Mouse (Mus musculus): Measurements from ENCODE around the gene Cask. TPM values are rescaled to one million over a fixed set of nuclear protein-coding genes. Genes with fewer than 3 reads are reported as not detected.
A peak's percentile ranks its signal among the peaks of the same experiment; 100 is the strongest.

Cask gene
- total and polyA plus RNA-seq, 3 experiments: 1.8 to 16.2 (median 15.7) TPM

GRCm38 (mm10) chrX:13638894-13639293, 212.3 kb downstream of the Cask start:
- WGBS: 33% methylated on average over 2 of the region's 2 CpGs
- Histone ChIP-seq H3K36me3 (ENCODE audit: control insufficient read depth, insufficient read depth, low read length) (no peaks in the 10 kb centered on the region), H3K4me3 (no peak overlapping the region), H3K79me2 (replicated peaks; ENCODE audit: control insufficient read depth, insufficient read depth, low read length) (no peaks in the 10 kb centered on the region), H3K27me3 (ENCODE audit: control insufficient read depth, insufficient read depth, low read length) (no peaks in the 10 kb centered on the region), H3K4me1 (ENCODE audit: control insufficient read depth, insufficient read depth, low read length) (peaks cover 1% of the 10 kb centered on the region), H3K27ac (no peak overlapping the region), H3K9ac (ENCODE audit: low read depth, low read length) (no peak overlapping the region)
- TF ChIP-seq POLR2A (IDR thresholded peaks at IDR 0.05; ENCODE audit: insufficient read depth, low read depth, low read length): no peak
- no peak for TF ChIP-seq EP300 (IDR thresholded peaks at IDR 0.05; ENCODE audit: insufficient read depth, low read depth, low read length)
- no peak for TF ChIP-seq CTCF (IDR thresholded peaks at IDR 0.05)
- intact Hi-C loops (cut with DNase I): no loop called here
- DNase-seq: no peak

GRCm38 (mm10) chrX:13636398-13636797, 214.8 kb downstream of the Cask start:
- H3K27me3 ChIP-seq (ENCODE audit: control insufficient read depth, insufficient read depth, low read length): no peaks in the 10 kb centered on the region
- H3K4me3 ChIP-seq: no peak overlapping the region
- no peaks in the 10 kb centered on the region for H3K79me2 ChIP-seq (replicated peaks; ENCODE audit: control insufficient read depth, insufficient read depth, low read length)
- TF ChIP-seq POLR2A (IDR thresholded peaks at IDR 0.05; ENCODE audit: insufficient read depth, low read depth, low read length) (no peak), CTCF (IDR thresholded peaks at IDR 0.05) (no peak), EP300 (IDR thresholded peaks at IDR 0.05; ENCODE audit: insufficient read depth, low read depth, low read length) (no peak)
- intact Hi-C loops (cut with DNase I): no loop called here
- no peak overlapping the region for H3K27ac ChIP-seq
- H3K9ac ChIP-seq (ENCODE audit: low read depth, low read length): no peak overlapping the region
- H3K4me1 ChIP-seq (ENCODE audit: control insufficient read depth, insufficient read depth, low read length): peaks cover 1% of the 10 kb centered on the region
- no peaks in the 10 kb centered on the region for H3K36me3 ChIP-seq (ENCODE audit: control insufficient read depth, insufficient read depth, low read length)
- 81% methylated on average over 1 of the region's 1 CpGs for WGBS
- no peak for DNase-seq

- Histone ChIP-seq H3K9ac (ENCODE audit: low read depth, low read length) (no peak within 1 kb of the TSS), H3K4me3 (no peak within 1 kb of the TSS), H3K27me3 (ENCODE audit: control insufficient read depth, insufficient read depth, low read length) (no peaks in the 10 kb centered on the region), H3K79me2 (replicated peaks; ENCODE audit: control insufficient read depth, insufficient read depth, low read length) (no peaks in the 10 kb centered on the region), H3K4me1 (ENCODE audit: control insufficient read depth, insufficient read depth, low read length) (no peaks in the 10 kb centered on the region; the same call in 1 of the 2 replicates), H3K27ac (peak within 1 kb of the TSS; percentile 20; the same call in 1 of the 2 replicates), H3K36me3 (ENCODE audit: control insufficient read depth, insufficient read depth, low read length) (no peaks in the 10 kb centered on the region)
- WGBS: 60% methylated on average over 5 of the region's 5 CpGs
- no peak for DNase-seq
- TF ChIP-seq POLR2A (IDR thresholded peaks at IDR 0.05; ENCODE audit: insufficient read depth, low read depth, low read length): no peak
- TF ChIP-seq EP300 (IDR thresholded peaks at IDR 0.05; ENCODE audit: insufficient read depth, low read depth, low read length): no peak
- TF ChIP-seq CTCF (IDR thresholded peaks at IDR 0.05): no peak
- intact Hi-C loops (cut with DNase I): no loop called here
These were observed 219.4 kb downstream of the Cask start, which contains the start of gene Gpr34 for GRCm38 (mm10) chrX:13631599-13632283. TSS of gene Gpr34 (plus strand) at chrX:13632089.

GRCm38 (mm10) chrX:13622654-13623053, 228.5 kb downstream of the Cask start:
- H3K4me3 ChIP-seq: no peak overlapping the region
- H3K79me2 ChIP-seq (replicated peaks; ENCODE audit: control insufficient read depth, insufficient read depth, low read length): no peaks in the 10 kb centered on the region
- intact Hi-C loops (cut with DNase I): loop anchor here (5.0 kb wide), 1 partner anchor 155 kb away; the partner anchor contains the start of gene Nyx
- H3K36me3 ChIP-seq (ENCODE audit: control insufficient read depth, insufficient read depth, low read length): peaks cover 5% of the 10 kb centered on the region
- peak overlapping the region; percentile 59 for H3K27ac ChIP-seq
- no peaks in the 10 kb centered on the region for H3K27me3 ChIP-seq (ENCODE audit: control insufficient read depth, insufficient read depth, low read length)
- no peak overlapping the region for H3K9ac ChIP-seq (ENCODE audit: low read depth, low read length)
- 52% methylated on average over 5 of the region's 5 CpGs for WGBS
- no peak for DNase-seq
- H3K4me1 ChIP-seq (ENCODE audit: control insufficient read depth, insufficient read depth, low read length): peaks cover 3% of the 10 kb centered on the region
- TF ChIP-seq POLR2A (IDR thresholded peaks at IDR 0.05; ENCODE audit: insufficient read depth, low read depth, low read length): no peak
- TF ChIP-seq EP300 (IDR thresholded peaks at IDR 0.05; ENCODE audit: insufficient read depth, low read depth, low read length): no peak
- no peak for TF ChIP-seq CTCF (IDR thresholded peaks at IDR 0.05)

GRCm38 (mm10) chrX:13621473-13621872, 229.7 kb downstream of the Cask start:
- peaks cover 5% of the 10 kb centered on the region for H3K36me3 ChIP-seq (ENCODE audit: control insufficient read depth, insufficient read depth, low read length)
- peaks cover 3% of the 10 kb centered on the region for H3K4me1 ChIP-seq (ENCODE audit: control insufficient read depth, insufficient read depth, low read length)
- peak overlapping the region; percentile 59 for H3K27ac ChIP-seq
- peak in 1 of 2 experiments; percentile 40 for DNase-seq
- TF ChIP-seq POLR2A (IDR thresholded peaks at IDR 0.05; ENCODE audit: insufficient read depth, low read depth, low read length): 0 out of 2 replicates have a peak, but pooled peaks have one; percentile 20
- TF ChIP-seq CTCF (IDR thresholded peaks at IDR 0.05): no peak
- TF ChIP-seq EP300 (IDR thresholded peaks at IDR 0.05; ENCODE audit: insufficient read depth, low read depth, low read length): 0 out of 2 replicates have a peak, but pooled peaks have one; percentile 47
- intact Hi-C loops (cut with DNase I): loop anchor here (2.0 to 5.0 kb wide), 2 partner anchors 33 to 154 kb away; partner anchors contain the start of gene Nyx
- no peaks in the 10 kb centered on the region for H3K79me2 ChIP-seq (replicated peaks; ENCODE audit: control insufficient read depth, insufficient read depth, low read length)
- no peak overlapping the region for H3K9ac ChIP-seq (ENCODE audit: low read depth, low read length)
- H3K4me3 ChIP-seq: no peak overlapping the region
- 27% methylated on average over 4 of the region's 4 CpGs for WGBS
- no peaks in the 10 kb centered on the region for H3K27me3 ChIP-seq (ENCODE audit: control insufficient read depth, insufficient read depth, low read length)

GRCm38 (mm10) chrX:13618476-13618875, 232.7 kb downstream of the Cask start:
- Histone ChIP-seq H3K9ac (ENCODE audit: low read depth, low read length) (no peak overlapping the region), H3K27ac (peak overlapping the region; percentile 81)

More at GRCm38 (mm10) chrX:13618476-13618875, 232.7 kb downstream of the Cask start:
- Histone ChIP-seq H3K4me3 (no peak overlapping the region), H3K27me3 (ENCODE audit: control insufficient read depth, insufficient read depth, low read length) (no peaks in the 10 kb centered on the region), H3K36me3 (ENCODE audit: control insufficient read depth, insufficient read depth, low read length) (peaks cover 3% of the 10 kb centered on the region), H3K79me2 (replicated peaks; ENCODE audit: control insufficient read depth, insufficient read depth, low read length) (no peaks in the 10 kb centered on the region), H3K4me1 (ENCODE audit: control insufficient read depth, insufficient read depth, low read length) (peaks cover 3% of the 10 kb centered on the region)
- TF ChIP-seq CTCF (IDR thresholded peaks at IDR 0.05): no peak
- no peak for TF ChIP-seq EP300 (IDR thresholded peaks at IDR 0.05; ENCODE audit: insufficient read depth, low read depth, low read length)
- peak; percentile 29; the same call in 1 of the 2 replicates for TF ChIP-seq POLR2A (IDR thresholded peaks at IDR 0.05; ENCODE audit: insufficient read depth, low read depth, low read length)
- intact Hi-C loops (cut with DNase I): loop anchor here (2.0 to 5.0 kb wide), 2 partner anchors 76 to 112 kb away; no protein-coding TSS in a partner anchor
- no peak for DNase-seq
- WGBS: 35% methylated on average over 4 of the region's 4 CpGs

Measured in heart, adult 2 months (tissue).